Comparison of ENCODE assay signal across 14 mouse cellular contexts in genomic region chr9:45625889-45626446, GRCm38 (mm10).
DNase-seq lines count a peak whose midpoint lies in the region; ATAC-seq and TF ChIP-seq lines count a peak whose summit lies in the region.
"Had no signal": no experiment of that assay in that cellular context is flagged by ENCODE, and none has a peak within 500 bp of the region (broad histone marks: within the 10 kb centered on the region; RNA-seq: fewer than 3 reads in every experiment).

No protein-coding gene starts in this region.

- H3K4me2 ChIP-seq in forebrain, embryonic 13.5 days, result no peak overlapping the region
- no peak overlapping the region for H3K4me2 ChIP-seq in hindbrain, postnatal 0 days (ENCODE audit: low read depth, low read length)
- no peak overlapping the region for H3K4me2 ChIP-seq in neural tube, embryonic 15.5 days

- no peaks in the 10 kb centered on the region for H3K9me3 ChIP-seq in forebrain, embryonic 13.5 days (replicated peaks)
- no peaks in the 10 kb centered on the region for H3K9me3 ChIP-seq in hindbrain, postnatal 0 days (ENCODE audit: low read length)
- no peaks in the 10 kb centered on the region for H3K9me3 ChIP-seq in neural tube, embryonic 15.5 days (replicated peaks)
- H3K9me3 ChIP-seq: G1E had no signal

- peak; percentile 18 for DNase-seq in embryo, embryonic 10.5 days (ENCODE audit: low spot score)
- DNase-seq in embryo, embryonic 9.5 days (ENCODE audit: extremely low spot score), result no peak
- peak; percentile 57 for DNase-seq in hindbrain, postnatal 0 days (ENCODE audit: low spot score)
- no peak for DNase-seq in ovary, adult 18-20 months (ENCODE audit: low spot score)
- DNase-seq in lung, postnatal 4 days, result no peak
- DNase-seq: cerebellum, postnatal 10 days; kidney, postnatal 4 days had no signal

- peak; percentile 82 for ATAC-seq in forebrain, embryonic 13.5 days
- peak; percentile 62 for ATAC-seq in hindbrain, postnatal 0 days
- ATAC-seq in neural tube, embryonic 15.5 days (ENCODE audit: low FRiP score), result peak; percentile 16; the same call in 1 of the 2 replicates
- no peak for ATAC-seq in erythroblast, adult 5-6 weeks (replicated peaks; ENCODE audit: low FRiP score, poor library complexity, severe bottlenecking)
- ATAC-seq: activated CD4-positive, CD25-positive, alpha-beta regulatory T cell, adult 4 months; intestine, postnatal 0 days had no signal

- no peak overlapping the region for H3K4me3 ChIP-seq in forebrain, embryonic 13.5 days
- no peak overlapping the region for H3K4me3 ChIP-seq in hindbrain, postnatal 0 days (ENCODE audit: low read length)
- no peak overlapping the region for H3K4me3 ChIP-seq in neural tube, embryonic 15.5 days (replicated peaks)

- peak overlapping the region; percentile 75 for H3K27ac ChIP-seq in forebrain, embryonic 13.5 days
- no peak overlapping the region for H3K27ac ChIP-seq in hindbrain, postnatal 0 days
- peak overlapping the region; percentile 74 for H3K27ac ChIP-seq in neural tube, embryonic 15.5 days (replicated peaks)
- H3K27ac ChIP-seq: liver, embryonic 14.5 days had no signal

- TF ChIP-seq CTCF in hindbrain, postnatal 0 days (IDR thresholded peaks at IDR 0.05; ENCODE audit: low read depth), result no peak

- H3K4me1 ChIP-seq in forebrain, embryonic 13.5 days, result peaks cover 49% of the 10 kb centered on the region
- H3K4me1 ChIP-seq in hindbrain, postnatal 0 days (ENCODE audit: insufficient read depth, low read length), result no peaks in the 10 kb centered on the region
- peaks cover 33% of the 10 kb centered on the region for H3K4me1 ChIP-seq in neural tube, embryonic 15.5 days

- no peaks in the 10 kb centered on the region for H3K36me3 ChIP-seq in forebrain, embryonic 13.5 days (ENCODE audit: poor library complexity, severe bottlenecking)
- no peaks in the 10 kb centered on the region for H3K36me3 ChIP-seq in hindbrain, postnatal 0 days (ENCODE audit: insufficient read depth, low read length)
- H3K36me3 ChIP-seq in neural tube, embryonic 15.5 days, result no peaks in the 10 kb centered on the region
- H3K36me3 ChIP-seq: G1E had no signal

- WGBS in forebrain, embryonic 13.5 days, result 36% methylated on average over 6 of the region's 6 CpGs
- WGBS in hindbrain, postnatal 0 days, result 24% methylated on average over 6 of the region's 6 CpGs
- WGBS in neural tube, embryonic 15.5 days, result 40% methylated on average over 6 of the region's 6 CpGs

- no peaks in the 10 kb centered on the region for H3K27me3 ChIP-seq in forebrain, embryonic 13.5 days
- H3K27me3 ChIP-seq in hindbrain, postnatal 0 days (ENCODE audit: insufficient read depth, low read length), result no peaks in the 10 kb centered on the region
- H3K27me3 ChIP-seq in neural tube, embryonic 15.5 days (replicated peaks), result no peaks in the 10 kb centered on the region

- H3K9ac ChIP-seq in forebrain, embryonic 13.5 days, result no peak overlapping the region
- no peak overlapping the region for H3K9ac ChIP-seq in hindbrain, postnatal 0 days (replicated peaks; ENCODE audit: low read length)
- H3K9ac ChIP-seq in neural tube, embryonic 15.5 days (replicated peaks), result no peak overlapping the region
- H3K9ac ChIP-seq: liver, embryonic 14.5 days had no signal

Comparison
In these comparisons a context has a peak if more than half of its experiments do, and no peak if none do; other contexts are left out.
1. DNase-seq: peak in embryo, embryonic 10.5 days (single experiment) and hindbrain, postnatal 0 days (single experiment); none in embryo, embryonic 9.5 days (single experiment), ovary, adult 18-20 months (single experiment) and lung, postnatal 4 days (0 of 2).